Mouse (Mus musculus) megakaryocyte, embryonic 14.5 days (primary cell): ENCODE measurements around the gene Phc3.

ENCODE experiments used
- FLI1 ChIP-seq: IDR thresholded peaks from 2 replicates; pipeline ENCODE4 v1.6.1; 2012; ENCODE audit warnings: low read length, inconsistent platforms, mixed read lengths
- GATA1 ChIP-seq: IDR thresholded peaks from 3 replicates; pipeline ENCODE4 v1.6.1; 2012; ENCODE audit warnings: mixed read lengths, low read length, inconsistent platforms, borderline replicate concordance

- TF ChIP-seq GATA1 (no peak), FLI1 (no peak)
These were observed 105.3 kb downstream of the Phc3 start for GRCm38 (mm10) chr3:30863712-30864435.
